Mouse (Mus musculus) CD4-positive, CD25-positive, alpha-beta regulatory T cell, adult 4 months (primary cell): ENCODE measurements around the gene Tbcc. TPM values are rescaled to one million over a fixed set of nuclear protein-coding genes. Genes with fewer than 3 reads are reported as not detected.

Source experiments
- ATAC-seq: one replicate; pipeline ENCODE4 v1.8.0; 2017
- polyA plus RNA-seq, 2 experiments: library from polyadenylated mRNA; unstranded; fragments of 100-300 nt; shearing (Covaris generic); gene quantifications; one replicate each; pipeline ENCODE4 v1.2.1; 2017

The Tbcc gene
- polyA plus RNA-seq, 2 experiments from 2014 or later, result 8.4 to 9.1 TPM

DNA sequence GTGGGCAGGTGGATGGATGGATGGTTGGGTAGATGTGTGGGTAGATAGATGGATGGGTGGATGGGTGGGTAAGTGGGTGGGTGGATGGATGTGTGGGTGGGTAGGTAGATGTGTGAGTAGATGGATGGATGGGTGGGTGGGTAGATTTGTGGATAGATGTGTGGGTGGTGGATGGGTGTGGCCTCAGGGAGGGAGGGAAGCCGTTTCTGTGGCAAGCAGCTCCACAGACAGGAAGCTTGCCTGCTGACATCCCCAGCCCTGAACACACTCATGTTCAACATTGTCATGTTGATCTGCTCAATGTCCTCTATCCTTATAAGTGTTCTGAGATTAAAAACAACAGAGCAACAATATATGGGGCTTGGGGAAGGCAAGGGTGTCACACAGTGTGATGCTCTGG lies 19.6 kb upstream of the Tbcc start:
- peak; percentile 78 for ATAC-seq

DNA sequence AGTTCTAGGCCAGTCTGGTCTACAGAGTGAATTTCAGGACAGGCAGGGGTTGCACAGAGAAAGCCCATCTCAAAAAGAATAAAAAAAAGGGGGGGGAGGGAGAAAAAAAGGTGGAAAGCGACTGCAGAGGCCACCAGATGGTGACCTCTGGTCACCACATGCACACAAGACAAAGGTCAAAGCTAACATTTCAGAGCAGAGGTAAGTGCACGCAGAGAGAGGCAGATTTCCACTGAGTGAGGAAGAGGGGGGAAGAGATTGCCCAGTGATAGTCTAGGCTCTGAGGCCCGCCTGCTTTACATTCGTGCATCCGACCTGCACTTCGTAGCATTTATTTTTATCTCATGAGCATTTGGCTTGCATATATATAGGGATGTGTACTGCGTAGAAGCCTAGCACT lies 17.7 kb upstream of the Tbcc start:
- ATAC-seq, result no peak

DNA sequence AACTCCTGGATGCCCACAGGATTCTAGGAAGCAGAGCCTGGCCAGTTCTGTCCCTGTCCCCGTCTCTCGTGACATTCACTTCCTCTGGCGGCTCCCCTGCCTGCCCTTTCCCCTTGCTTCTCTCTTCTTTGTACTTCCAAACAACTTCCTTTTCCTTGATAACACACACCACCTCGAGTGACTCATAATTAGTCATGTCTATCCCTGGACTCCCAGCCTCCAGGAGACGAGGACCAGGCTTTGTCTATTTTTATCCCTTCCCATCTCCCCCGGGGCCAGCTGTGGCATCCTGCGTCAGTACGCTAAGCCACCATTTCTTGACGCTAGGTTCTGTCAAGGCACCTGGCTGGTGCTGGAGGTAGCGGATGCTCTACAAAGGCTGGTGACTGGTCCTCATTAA lies 16.4 kb upstream of the Tbcc start:
- no peak for ATAC-seq

DNA sequence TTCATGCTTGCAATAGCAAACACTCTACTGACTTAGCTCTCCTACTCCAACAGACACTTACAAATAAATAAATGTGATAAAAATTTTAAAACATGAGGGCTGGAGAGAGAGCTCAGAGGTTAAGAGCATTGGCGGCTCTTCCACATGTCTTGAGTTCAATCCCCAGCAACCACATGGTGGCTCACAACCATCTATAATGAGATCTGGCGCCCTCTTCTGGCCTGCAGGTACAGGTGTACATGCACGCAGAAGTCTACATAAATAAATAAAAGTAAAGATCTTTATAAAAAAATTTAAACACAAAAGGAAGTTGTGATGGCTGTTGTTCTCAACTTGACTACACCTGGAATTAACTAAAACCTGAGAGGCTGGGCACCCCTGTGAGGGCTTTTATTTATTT lies 14.9 kb upstream of the Tbcc start:
- ATAC-seq, result no peak

DNA sequence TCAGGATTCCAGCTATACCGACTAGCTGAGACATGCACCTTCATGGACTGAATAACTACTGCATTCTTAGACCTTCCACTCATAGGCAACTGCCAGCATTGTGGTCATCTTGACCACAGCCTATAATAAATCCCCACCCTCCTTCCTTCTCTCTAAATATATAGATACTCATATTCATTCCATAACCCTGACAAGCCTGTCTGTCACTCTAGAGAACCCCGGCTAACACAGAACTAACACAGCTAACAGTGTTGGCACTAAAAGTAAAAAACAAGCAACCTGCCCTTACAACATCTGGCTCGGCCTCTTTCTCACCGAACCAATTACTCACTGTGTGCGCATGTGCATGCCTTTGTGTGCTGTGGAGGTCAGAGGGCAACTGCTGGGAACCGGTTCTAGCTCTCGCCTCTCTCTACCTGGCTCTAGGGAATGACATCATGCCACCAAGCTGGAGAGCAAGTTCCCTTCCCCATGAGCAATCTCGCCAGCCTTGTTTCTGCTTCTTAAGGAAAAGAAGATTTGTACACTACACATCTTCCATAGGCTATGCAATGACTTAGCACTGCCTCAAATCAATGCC lies 14.0 kb upstream of the Tbcc start:
- no peak for ATAC-seq

DNA sequence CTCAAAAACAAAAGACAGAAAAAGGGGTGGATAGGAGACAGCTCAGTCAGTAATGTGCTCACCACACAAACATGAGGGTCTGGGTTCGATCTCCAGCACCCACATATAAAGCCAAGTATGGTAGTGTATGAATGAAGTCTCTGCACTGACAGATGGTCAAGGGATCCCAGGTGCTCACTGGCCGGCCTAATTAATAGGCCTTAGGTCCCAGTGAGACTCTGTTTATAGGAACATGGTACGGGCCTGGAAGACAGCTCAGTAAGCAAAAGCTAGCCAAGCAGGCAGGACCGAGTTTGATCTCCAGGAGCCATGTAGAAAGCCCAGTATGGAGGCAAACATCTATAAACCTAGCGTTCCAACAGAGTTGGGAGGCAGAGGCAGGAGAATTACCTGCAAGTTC lies 13.4 kb upstream of the Tbcc start:
- no peak for ATAC-seq

DNA sequence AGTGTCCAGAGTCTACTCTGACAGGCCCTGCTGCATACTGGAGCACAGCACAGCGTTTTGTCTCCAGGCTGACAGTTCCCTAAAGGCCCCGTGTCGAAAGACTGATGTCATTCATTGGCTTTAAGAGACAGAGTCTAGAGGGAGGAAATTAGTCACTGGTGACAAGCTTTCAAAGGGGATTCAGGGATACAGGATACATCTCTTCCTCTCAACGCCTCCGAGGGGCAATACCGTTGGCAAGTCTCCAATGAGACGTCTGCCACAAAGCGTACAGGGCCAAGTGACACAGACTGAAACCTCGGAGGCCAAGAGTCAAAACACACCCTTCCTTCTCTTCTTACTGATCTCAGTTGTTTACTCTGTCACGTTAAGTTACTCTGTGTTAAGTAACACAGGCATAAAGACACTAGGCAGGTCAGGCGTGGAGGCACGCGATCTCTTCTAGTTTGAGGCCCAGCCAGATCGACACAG lies 10.6 kb upstream of the Tbcc start:
- ATAC-seq, result peak; percentile 87

DNA sequence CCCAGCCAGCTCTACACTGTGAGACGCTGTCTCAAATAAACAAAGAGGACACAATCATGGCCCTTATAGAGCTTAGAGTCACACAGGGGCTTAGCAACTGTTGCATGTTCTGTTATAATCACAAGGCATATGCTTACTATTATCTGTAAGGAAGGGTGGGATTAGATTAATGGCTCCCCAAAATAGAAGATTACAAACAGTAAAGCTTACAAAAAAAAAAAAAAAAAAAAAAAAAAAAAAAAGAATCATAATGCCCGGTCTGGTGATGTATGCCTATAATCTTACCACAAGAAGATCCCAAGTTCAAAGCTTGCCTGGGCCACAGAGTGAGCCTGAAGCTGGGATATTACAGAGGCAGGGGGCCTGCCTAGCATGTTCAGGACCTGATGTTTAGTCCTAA lies 10.2 kb upstream of the Tbcc start:
- no peak for ATAC-seq

DNA sequence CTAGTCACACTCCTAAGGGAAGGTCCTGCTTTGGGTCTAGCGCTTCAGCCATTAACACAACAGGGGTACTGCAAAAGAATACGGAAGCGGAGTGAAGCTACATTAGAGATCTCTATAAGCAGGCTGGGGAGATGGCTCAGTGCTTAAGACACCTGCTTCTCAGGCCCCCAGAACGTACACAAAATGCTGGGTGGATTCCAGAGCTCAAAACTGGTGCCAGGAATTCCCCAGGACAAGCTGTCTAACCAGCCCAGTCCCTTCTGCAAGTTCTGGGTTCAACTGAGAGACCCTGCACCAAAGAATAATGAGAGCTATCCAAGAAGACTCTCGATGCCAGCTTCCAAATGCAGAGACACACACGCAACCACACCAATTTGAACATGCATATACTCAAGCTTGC lies 8.8 kb upstream of the Tbcc start:
- no peak for ATAC-seq

DNA sequence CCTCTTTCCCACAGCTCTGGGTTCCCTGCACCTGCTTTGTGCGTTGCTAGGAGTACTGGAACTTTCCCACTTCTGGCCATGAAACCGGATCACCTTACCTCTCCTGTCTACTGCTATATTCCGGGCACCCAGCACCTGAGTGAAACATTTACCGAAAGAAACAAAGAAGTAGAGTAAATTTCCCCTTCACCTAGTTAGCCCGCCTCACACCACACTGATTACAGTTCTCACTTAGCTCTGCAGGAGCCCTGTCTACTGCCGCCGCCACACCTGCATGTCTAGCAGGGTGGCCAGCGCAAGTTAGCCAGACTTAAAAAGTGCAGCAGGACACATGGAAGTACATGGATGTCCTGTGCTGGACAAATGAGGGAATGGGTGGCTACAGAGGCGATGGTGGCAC lies 7.4 kb upstream of the Tbcc start:
- no peak for ATAC-seq

DNA sequence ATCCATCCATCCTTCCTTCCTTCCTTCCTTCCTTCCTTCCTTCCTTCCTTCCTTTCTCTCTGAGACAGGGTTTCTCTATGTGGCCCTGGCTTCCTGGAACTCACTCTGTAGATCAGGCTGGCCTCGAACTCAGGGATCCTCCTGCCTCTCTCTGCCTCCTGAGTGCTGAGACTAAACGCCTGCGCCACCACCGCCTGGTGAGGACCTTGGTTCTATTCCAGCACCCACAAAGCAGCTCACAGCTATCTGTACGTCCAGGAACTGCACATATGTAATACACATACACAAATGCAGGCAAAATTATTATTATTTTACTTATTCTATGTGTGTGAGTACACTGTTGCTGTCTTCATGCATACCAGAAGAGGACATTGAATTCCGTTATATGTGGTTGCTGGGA lies 5.7 kb upstream of the Tbcc start:
- ATAC-seq, result no peak

DNA sequence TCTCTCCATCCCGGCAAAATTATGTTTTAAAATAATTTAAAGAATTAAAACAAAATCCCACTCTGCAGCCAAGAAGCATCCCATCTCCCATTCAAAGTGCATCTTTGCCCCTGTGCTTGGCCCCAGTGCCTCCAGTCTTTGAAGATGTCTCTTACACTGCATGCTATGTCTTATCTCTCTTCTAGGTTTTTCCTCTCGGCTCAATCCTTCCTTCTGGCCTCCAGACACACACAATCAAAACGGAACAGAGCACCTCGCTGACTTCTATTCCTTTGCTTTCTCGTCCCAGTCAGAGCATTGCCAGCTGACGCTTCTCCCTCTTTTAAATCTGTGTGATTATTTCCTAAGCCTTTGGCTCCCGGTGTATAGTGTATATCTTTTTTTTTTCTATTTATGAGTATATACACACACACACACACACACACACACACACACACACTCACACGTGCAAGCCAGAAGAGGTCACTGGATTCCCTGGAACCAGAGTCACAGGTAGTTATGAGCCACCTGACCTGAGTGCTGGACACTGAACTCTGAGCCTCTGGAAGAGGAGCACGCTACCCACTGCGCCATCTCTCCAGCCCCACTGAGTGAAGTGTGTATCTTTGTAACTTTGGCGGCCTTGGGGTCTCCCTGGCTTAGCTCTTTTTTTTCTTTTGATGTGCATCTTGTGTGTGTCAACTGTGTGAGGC lies 5.1 kb upstream of the Tbcc start:
- ATAC-seq, result no peak

DNA sequence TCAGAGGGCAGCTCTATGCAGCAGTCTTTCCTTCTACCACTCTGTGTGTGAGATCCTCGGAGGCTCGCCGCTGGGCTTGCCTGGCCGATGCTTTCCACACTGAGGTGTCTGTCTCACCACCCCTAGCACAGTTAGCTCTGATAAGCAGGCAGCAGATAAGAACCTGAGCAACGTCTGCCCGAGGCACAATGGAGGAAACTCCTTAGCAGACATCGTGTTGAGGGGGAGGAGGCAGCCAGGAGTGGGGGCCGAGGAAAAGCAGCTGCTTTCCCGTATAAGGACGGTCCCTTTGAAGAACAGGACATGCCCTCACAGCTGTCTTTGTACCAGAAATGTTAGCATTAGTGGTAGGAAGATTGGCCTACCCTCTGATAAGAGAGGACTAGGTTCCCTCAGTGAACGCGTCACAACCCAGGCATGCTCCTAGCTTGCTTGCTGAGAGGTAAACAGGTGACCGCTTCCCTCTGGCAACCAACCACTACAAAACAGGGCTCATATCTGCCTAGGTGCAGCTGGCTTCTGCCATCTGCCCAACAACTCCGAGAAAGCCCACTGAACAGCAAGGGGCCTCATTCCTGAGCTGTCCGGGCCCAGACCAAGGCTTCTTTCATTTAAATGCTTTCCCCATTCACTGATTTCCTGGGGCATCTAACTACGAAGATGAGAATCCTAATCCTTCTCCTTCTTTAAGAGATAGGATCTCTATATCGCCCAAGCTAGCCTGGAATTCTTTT lies 4.4 kb upstream of the Tbcc start:
- no peak for ATAC-seq

DNA sequence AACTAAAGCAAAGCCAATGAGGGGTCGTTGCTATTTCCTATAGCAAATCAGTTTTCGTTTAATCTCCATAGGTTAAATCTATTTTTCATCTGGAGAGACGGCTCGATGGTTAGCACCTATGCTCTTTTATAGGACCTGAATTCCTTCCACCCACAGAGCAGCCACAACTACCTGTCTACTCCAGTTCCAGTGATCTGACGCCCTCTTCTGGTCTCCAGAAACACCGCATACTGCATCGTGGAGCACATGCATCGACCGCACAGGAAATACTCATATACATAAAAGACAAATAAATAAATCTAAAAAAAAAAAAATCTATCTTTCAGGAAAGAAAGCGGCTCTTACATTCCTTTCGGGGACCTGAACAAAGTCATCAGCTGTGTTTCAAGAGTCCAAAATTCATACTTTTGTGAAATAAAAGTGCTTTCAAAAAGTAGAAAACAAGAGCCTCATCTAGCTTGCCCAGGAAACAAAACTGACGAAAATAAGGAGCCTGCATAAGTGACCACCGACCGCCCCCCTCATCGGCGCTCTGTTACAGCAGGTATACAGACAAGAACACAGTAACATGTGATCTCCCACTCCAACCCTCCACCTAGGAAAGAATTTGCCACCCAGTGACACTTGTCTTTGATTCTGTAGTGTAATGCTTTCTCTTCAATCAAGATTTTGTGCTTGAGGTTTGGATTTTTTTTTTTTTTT lies 1.8 kb upstream of the Tbcc start:
- ATAC-seq, result peak; percentile 18

DNA sequence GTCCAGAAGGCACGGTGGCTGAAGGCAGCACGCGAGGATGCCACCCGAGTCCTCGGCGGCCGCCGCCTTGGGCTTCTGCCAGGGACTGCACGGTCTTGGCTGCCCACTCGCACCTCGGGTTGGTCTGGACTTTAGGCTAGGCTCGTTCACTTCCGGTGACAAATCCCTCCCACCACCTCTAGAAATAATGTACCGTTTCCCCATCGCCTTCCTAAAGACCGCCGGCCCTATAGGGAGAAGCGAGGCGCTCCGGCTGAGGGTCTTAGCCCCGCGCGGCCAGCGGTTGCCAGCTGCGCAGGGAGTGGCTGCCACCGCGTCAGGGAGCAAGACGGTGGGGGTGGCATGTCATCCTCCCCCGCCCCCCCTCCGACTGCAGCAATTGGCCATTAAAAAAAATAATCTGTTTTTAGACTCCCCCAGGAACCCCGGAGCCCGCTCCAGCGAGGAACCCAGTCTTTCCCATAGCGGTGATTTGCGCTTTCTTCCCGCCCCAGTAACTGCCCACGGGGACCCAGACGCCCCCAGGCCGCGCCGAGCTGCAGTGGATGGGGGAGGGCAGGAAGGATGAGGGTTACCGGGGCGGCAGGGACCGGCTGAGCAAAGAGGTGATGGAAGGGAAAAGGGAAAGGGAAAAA lies 917 bp upstream of the Tbcc start:
- ATAC-seq, result peak; percentile 11

DNA sequence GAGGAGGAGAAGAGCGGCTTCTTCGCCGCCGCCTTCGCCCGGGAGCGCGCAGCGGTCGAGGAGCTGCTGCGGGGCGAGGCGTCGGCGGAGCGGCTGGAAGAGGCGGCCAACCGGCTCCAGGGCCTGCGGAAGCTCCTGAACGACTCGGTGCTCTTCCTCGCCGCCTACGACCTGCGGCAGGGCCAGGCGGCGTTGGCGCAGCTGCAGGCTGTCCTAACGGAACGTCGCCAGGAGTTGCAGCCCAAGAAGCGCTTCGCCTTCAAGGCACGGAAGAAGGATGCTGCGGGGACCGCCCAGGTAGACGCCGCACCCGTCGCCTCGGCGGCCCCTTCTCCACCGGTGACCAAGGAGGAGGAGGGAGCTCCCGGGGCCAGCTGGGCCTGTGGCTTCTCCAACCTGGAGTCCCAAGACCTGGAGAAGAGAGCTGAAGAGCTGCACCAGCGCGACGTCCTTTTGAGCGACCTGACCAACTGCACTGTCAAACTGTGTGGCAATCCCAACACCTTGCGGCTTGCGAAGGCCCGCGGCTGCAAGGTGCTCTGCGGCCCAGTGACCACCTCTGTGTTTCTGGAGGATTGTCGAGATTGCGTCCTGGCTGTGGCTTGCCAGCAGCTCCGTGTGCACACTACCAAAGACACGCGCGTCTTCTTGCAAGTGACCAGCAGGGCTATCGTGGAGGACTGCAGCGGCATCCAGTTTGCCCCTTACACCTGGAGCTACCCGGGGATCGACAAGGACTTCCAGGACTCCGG lies 535 bp downstream of the Tbcc start:
- ATAC-seq, result peak; percentile 17

DNA sequence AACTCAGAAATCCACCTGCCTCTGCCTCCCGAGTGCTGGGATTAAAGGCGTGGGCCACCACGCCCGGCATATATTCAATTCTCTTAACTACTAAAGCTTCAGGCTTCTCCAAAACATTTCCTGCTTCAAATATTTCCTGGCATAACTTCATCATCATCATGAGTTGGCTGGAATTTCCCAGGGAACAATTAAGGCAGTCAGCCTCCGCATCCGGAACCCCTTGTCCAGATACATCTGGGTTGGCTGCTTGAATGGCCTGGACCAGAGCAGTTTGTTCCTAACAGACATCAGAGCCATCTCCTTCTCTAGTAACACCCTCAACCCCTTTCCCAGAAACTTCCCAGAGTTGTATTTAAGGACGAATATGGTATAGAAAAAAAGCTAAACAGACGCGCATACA lies 4.9 kb downstream of the Tbcc start:
- no peak for ATAC-seq

DNA sequence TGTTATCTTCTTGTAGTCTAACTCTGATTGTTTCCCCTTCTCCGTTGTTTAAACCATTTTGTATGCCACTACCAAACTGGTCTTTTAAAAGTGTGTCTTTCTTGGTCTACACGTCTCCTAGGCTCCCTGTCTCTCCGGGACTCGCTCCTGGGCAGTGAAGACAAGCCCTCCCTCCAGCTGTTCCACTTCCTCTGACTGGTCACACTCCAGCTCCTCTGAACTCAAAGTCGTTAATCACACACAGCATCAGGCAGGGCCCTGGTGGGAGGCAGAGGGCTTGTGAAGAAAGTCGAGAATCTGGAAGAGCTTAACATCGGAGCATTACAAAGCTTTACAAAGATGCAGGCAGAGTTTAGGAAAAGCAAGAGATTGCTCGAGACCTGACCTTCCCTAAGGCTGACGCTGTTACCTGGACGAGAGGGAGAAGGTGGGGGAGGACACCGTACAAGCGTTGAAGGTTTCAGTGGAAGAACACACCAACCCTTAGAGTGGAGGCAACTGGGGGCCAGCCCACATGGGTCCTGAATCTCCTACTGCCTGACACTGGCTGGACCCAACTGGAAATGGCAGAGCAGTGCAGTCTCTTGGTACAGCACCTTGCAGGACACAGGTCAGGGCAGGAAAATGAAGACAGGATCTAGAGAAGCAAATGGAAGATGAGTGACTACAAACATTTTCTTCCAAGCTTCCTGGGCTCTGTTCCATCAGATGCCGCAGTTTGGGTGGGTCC lies 6.9 kb downstream of the Tbcc start:
- no peak for ATAC-seq

DNA sequence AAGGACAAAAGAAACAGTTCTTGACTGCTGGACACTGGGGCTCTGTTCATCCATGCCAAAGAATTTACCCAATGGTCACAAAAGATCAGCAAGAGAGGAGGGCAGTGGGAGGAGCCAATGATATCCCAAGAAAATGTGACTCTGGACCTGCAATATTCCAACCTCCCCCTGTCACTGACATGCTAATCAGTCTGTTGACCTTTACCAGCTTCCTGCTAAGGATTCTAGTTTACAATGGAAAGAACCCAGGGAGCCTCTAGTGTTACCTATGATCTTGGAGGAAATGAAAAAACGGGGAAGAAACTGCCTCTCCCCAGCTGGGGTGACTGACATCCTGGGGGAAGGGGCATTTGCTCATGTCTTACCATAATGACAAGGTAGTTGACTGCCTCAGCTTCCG lies 10.5 kb downstream of the Tbcc start:
- ATAC-seq, result no peak

DNA sequence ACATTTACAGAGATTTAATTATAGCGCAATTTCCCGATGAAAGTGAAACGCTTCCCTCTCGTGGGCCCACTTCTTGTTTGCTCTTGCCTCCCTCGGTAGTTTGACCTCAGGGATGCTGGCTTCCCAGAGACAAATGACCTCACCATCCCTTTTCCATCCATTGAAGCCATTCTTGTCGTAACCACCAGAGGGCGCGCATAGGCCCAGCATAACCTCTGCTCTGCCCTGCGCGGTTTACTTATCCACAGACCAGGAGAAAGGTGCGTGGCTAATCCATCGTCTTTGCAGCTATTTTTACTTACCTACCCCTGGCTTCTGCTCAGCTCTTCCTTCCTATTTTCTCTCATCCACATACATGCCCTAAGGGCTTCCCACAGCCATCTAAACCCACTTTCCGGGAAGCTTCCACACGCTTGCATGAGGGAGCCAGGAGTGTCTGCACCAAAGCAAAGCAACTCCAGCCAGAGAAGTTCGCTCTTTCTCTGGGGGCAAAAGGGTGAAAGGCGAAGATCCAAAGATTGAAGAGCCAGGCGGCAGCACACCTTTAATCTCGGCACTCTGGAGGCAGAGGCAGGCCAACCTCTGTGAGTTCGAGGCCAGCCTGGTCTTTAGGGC lies 13.5 kb downstream of the Tbcc start:
- peak; percentile 89 for ATAC-seq

DNA sequence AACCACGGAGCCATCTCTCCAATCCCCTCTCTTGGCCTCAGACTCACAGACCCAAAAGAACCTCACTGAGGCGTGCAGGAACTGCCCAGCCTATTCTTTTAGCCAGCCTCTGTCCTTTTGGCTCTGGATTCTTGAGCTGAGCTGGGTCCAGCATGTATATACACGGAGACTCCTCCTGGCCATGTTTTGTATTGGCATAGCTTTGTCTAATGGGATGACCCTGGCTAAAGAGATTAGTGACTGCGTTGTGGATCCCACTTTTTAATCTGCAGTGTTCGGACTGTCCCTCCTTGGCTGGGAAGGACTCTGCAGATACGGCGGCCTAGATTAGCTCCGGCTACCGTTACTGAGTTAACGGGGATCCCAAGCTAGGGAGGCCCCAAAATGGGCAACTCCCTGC lies 19.7 kb downstream of the Tbcc start, which contains the start of gene Prph2:
Prph2 (plus strand) TSS at position 274 of the 400 bp plus-strand sequence.
- no peak for ATAC-seq
